Mouse (Mus musculus) T-cell, adult 2 months (primary cell): ENCODE results near the gene Cd9.

Experiments
- DNase-seq: peaks from one replicate; pipeline ENCODE4 v3.0.0; 2022; ENCODE audit warnings: low spot score

The Cd9 gene

DNA sequence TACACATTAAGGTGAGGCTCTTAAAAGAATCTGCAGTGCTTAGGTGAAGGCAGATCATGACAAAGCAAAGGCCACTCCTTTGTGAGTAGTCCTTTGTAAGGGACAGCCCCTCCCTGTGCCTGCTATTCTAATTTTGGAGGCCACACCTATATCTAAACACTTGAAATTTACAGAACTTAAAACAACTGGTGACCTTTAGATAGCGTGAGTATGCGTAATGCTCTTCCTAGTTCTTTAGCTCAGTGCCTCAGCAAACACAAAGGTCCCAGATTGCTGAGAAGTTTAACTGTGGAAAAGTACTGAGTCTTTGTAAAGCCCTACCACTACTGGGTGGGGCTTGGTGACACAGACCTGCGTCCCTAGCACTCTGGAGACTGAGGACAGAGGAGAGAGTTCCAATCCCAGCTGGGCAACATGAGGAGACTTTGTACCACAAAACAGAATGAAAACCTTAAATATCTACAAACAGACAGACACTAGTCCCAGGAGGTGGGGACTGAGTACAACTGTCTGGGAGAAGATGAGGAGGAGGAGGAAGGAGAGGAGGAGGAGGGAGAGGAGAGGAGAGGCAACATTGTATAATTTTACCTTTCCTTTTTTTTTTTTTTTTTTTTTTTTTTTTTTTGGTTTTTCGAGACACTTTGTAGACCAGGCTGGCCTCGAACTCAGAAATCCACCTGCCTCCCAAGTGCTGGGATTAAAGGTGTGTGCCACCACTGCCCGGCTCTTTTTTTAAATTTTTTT, 60.7 kb downstream of the Cd9 start:
- no peak for DNase-seq

DNA sequence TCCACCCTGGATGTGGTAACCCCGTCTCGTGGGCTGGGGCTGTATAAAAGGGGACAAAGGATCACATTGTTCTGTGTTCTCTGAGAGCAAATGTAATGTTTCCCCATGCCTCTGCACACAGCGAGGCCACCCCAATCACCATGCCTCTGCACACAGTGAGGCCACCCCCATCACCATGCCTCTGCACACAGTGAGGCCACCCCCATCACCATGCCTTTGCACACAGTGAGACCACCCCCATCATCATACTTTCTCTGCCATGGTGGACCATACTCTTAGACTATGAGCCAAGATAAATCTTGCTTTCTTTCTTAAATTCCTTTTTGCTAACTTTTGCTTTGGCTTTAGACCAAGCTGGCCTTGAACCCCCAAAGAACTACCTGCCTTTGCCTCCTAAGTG, 61.3 kb downstream of the Cd9 start:
- no peak for DNase-seq

DNA sequence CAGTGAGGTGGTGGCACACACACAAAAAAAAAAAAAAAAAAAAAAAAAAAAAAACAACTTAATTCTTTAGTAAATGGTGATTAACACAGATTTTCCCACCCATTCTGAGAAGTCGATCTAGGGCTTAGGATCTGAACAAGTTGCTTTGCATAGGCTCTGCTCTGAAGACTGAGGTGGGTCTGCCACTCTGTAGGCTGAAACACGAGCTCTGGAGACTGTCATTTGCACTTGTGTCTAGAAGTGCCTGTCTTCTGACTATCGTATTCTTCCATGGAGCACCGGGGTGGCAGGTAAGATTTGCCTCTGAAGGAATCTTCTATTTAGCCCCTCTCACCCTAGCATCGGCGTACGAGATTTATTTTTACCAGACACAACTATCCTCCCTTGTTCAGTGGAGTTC, 62.1 kb downstream of the Cd9 start:
- no peak for DNase-seq

DNA sequence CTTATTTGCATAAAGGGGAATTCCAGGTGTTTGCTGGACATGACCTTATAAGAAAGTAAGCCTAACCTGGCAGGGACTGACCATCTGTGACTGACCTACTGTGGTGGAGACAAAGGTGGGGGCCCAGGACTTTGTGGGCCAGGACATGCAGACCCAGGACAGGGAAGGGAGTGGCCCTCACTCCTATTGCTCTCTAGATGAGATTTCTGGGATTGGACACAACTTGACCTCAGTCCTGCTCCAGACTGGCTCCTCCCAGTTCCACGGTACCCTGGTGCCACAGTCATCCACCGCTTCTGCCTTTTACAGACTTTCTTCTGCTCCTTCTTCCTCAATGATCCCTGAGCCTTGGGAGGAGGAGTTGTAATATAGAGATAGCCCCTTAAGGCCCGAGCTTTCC, 63.6 kb downstream of the Cd9 start:
- DNase-seq = no peak

DNA sequence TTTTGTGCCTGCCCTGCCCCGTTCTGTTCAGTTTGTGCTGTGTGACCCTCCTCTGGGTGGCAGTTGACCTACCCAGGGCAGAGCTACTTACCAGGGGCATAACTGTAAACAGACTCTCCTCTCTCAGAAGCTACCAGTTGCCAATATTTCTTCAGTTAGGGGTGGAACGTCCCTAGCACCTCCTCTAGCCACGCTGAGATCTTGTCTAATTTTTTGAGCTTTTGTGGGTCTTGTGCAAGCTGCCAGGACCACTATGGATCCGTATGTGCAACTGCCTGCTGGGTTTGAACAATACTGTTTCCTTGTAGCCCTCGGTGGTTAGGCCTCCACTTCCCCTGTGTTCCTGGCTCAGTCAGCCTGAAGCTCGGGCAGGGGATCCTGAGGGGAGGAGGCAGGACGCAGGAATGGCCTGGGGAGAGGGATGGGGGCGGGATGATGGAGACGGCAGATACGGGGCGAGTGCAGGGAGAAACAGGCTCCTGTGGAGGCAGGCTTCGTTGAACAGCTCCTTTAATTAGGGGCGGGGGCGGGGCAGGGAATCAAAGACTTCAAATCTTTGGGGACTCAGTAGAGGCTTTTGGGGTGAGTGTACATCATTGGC, 64.1 kb downstream of the Cd9 start:
- DNase-seq = no peak

DNA sequence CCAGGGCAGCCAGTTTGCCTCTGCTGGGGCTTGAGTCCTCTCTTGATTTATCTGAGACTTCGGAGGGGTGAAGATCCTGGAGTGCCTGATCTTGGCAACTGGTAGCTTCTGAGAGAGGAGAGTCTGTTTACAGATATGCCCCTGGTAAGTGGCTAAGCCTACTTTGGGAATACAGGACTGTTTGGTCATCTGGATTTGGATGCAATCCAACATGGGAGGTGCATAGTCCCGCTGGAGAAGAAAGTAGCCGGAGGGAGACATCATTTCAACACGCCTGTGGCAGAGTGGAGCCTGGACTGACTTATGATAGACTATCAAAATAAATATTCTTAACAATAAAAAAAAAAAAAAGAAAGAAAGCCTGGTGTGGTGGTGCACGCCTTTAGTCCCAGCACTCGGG, 64.8 kb downstream of the Cd9 start:
- no peak for DNase-seq

DNA sequence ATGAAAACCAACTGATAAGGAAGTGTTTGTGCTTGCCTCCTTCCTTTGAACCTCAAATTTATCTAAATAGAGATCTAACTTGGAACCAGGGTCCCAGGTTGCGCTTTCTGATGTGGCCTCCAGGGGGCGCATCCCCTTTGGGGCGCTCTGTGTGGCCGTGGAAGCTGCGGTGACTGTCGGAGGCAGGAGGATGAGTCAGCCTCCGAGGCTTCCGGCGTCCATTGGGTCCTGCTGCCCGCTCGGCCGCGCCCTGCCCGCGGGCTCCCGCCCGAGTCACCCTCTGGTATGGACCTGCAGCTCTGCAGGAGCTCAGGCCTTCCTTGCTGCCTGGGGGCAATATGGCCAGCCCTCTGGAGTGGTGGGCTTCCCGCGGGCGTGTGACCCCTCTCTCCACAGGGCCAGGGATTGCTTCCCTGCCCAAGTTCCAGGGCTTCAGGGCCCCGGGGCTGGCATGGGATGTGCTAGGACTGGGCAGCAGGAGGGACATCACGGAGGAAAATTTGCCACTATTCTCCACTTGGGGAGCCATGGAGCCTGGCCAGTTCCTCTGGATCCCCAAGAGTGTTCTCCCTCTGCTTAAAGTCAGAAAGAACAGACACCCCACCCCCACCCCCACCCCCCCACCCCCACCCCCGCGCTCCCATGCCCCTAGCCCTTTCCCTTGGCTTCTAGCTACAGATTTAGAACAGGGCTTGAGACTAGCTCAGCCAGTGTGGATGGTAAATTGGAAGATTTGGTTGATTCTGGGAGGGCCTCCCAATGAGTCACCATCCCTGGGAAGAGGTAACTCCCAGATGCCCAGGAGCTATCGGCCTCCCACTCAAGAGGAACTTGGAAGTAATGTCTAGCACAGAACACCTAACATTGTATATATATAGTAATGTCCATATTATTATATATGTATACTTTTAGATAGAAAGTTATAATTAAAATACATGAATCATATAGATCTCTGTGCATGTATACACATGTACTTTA, 67.9 kb downstream of the Cd9 start:
- peak; percentile 83 for DNase-seq

DNA sequence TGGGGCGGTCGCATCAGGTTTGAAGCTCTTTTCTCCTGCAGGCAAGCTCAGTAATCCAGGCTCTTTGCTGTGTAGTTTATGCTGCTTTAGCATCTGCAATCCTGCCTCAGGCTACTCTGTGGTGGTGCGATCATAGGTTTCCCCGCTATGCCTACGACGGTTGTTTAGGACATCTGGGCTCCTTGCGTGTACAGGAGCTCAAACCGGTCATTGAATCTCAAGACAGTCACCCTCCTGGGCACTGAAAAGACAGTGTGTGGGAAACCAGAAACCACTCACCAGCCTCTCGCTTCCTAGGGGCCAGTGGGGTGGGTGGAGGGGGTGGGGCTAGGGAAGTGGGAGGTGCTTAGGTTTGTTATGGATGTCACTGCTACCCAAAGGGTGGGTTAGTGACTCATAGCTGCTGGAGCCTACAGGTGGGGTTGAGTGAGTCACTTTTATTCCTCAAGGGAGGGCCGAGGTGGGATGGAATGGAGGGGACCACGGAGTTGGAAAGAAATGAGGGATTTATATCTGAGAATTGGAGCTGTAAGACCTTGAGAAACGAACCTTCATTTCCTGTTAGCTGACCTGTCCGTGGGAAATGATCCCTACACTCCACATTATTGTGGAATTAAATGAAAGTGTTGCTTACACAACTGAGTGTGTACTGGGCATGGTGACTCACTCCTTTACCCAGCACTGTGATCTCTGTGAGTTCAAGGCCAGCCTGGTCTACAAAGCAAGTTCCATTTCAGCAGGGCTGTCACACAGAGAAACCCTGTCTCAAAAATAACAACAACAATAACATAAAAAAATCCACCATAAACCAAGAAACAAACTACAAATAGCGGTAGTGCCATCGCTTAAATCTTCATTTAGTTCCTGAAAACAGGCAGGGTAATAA, 69.1 kb downstream of the Cd9 start:
- peak; percentile 29 for DNase-seq

DNA sequence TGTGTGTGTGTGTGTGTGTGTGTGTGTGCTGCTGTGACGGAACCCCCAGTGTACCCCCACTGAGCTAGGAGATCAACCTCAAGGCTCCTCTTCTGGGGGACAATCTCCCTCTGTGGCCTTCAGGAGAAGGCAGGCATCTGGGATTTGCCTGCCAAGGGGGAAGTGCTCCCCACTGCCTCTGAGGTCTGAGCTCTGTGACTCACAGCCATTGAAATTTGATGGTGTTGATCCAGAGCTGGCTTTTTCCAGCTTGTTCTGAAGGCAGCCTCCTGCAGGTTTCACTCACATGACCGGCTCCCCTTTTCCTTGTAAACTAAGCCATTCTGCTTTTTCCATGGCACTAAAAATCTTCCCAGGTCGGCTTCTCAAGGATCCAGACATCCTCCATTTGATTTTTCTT, 70.4 kb downstream of the Cd9 start:
- no peak for DNase-seq

DNA sequence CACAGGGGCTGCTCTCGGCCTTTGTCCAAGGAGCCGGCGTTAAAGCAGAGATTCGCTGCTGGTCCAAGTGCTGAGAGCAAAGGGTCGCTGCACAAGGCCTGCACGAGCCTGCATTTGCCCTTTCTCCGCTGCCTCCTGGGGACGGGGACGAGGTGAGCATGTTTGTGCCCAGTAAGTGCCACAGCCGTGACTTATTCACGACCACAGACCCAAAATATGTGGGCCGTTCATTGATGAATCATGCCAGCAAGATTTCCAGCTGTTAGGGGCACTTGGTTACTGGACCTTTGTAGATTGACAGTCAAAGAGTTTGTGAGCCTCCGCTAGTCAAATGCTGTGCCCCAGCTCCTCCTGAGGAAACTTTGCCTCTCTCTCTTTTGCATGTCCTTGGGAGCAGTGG, 71.1 kb downstream of the Cd9 start:
- no peak for DNase-seq

DNA sequence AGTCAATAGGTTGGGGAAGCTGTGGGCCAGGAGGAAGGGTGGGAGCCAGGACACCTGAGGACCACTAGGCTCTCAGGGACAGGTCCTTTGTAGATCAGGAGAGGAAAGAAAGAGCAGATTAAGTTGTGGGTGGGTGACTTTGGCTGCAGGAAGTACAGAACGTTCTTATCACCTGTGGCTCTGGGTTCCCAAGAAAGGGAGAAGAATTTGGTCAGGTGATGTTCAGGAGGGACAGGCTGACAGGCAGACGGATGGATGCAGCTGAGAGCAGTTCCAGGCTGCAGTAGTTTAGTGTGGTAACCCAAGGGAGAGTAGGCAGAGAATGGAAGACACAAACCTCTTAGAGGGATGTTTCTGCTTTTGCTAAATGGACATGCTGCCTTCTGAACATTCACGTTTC, 71.5 kb downstream of the Cd9 start:
- DNase-seq = no peak

DNA sequence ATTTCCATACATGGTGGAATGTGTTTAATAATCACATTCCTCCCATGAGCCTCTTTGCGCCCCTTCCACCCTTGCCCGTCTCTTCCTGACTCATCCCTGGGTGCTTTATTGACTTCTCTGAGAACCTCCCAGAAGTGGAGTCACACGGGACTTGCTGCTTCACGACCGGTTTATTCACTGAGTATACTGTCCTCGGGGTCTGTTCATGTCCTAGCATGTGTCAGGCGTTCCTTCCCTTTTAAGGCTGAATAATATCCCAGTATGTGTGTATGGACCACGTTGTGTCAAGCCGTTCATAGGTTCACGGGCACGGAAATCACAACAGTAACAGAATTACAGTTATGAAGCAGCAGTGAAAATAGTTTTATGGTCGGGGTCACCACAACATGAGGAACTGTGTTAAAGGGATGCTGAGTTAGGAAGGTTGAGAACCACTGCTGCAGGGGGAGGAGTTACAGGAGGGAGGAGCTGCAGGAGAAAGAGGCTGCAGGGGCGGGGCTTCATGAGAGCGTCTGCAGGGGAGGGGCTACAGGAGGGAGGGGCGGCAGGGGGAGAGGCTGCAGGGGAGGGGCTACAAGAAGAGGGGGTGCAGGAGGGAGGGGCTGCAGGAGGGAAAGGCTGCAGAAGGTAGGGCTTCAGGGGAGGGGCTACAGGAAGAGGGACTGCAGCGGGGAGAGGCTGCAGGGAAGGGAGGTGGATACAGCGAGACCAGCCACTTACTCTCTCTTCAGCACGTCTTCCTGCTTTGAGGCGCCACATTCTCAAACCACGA, 72.4 kb downstream of the Cd9 start:
- DNase-seq = peak; percentile 68

DNA sequence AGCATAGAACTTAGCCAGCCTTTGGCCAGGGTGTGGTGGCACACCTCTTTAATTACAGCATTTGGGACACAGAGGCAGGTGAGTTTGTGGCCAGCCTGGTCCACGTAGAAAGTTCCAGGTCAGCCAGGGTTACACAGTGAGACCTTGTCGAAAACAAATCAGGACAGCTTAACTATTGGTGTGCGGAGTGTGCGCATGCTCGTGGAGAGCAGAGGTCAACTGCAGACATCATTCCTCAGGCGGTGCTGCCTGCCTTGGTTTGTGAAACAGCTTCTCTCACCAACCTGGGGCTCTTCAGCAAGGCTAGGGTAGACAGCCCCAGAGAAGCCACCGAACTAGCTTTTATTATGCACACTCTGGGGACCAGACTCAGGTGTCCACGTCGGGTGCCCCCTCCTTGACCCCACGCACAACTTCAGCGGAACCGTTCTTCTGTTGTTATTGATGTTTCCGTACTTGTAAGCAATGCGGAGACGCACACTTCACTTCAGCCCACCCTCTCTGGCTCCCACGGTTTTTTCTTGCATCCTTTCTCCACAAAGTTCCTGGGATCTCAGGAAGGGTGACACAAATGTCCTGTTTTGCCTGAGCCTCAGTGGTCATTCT, 74.0 kb downstream of the Cd9 start:
- DNase-seq = no peak

DNA sequence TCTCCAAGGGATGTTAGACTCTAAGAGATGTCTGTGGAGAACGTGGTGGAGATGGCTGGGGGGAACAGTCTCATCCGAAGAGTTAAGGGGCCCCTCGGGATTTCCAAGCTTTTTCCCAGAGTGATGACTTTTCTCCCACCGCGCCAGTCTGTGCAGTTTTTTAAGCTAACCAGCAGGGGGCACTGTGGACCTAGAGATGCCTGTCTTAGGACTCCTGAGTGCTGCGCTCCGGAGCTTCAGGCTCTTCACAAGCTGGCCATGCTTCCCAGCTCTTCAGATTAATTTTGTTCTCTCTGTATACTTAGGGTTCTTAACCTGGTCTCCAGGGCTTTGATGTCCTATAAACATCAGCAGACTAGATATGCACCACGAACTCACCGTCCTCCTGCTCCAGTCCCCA, 75.8 kb downstream of the Cd9 start:
- DNase-seq = peak; percentile 74

DNA sequence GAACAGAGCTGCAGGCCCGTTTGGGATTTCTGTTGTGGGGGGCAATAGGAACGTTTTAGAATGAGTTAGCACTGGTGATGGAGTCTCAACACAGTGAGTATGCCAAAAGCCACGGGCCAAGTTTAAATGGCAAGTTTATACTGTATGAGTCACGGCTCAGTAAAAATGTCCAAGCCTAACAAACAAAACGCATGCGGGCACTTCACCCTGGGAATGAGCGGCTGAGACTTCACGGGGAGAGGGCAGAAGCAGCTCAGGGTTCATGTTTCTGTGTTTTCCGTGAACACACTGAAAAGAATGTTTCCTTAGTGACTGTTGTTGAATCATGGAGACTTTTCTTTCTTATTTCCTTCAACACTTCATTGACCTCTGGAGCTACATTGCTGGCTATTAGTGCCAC, 81.3 kb downstream of the Cd9 start:
- DNase-seq = no peak

DNA sequence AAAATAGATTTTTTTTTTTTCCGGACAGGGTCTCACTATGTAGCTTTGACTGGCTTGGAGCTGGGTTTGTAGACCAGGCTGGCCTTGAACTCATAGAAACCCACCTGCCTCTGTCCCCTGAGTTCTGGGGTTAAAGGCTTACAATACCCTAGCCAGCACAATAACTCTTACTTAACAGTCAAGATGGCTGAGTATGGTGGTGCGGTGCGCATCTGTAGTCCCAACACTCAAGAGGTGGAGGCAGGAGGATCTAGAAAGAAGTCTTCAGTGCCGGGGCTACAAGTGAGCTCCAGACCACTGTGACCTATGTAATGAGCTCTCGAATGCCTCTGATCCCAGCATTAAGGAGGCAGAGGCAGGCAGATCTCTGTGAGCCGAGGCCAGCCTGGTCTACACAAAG, 82.9 kb downstream of the Cd9 start:
- no peak for DNase-seq

DNA sequence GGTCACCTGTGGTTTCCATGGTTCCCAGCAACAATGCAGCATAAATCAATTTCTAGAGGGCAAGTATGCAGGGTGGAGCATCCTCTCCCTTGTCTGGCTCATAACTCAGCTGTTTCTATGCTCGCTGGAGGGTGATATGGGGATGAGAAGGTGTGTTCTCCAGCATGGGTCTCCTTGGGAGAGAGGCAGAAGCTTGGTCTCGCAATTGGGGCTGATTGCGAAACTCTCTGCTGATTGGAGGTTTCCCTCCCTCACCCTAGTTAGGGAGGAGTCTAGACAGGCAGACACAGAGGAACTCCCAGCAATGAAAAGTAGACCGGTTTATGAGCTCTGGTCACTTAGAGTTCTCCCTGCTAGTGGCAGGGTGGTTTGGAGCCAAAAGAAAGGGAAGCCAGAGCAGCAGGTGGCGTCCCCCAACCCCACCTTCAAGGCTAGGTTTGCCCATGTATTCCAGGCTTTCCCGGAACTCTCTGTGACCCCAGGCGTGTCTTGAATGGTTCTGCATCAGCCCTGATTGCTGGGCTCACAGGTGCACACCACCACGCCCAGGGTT, 83.5 kb downstream of the Cd9 start:
- peak; percentile 23 for DNase-seq

DNA sequence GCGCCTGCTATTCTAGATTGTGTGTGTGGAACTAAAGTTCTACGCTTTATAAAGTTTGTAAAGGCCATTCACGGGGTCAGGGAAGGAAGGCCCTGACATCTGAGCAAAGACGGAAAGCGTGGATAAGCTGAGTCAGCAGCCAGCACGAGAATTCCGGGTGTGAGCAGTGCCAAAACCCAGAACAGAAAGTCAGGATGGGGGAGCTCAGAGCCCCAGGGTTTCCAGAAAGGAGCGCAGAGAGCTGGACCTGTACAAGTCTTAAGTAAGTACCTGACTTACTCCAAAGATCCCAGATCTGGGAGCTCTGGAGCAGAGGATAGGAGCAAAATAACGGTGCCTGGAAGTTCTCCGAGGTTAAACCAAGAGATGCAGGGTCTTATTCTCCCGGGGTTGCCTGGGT, 84.0 kb downstream of the Cd9 start:
- no peak for DNase-seq
